Mouse (Mus musculus) layer of hippocampus, postnatal 10 days (tissue): Measurements from ENCODE around the gene Tfam. TPM values are rescaled to one million over a fixed set of nuclear protein-coding genes. Genes with fewer than 3 reads are reported as not detected.

Experiments used
- DNase-seq, 2 experiments: peaks; one replicate each; pipeline ENCODE4 v3.0.0; 2021; ENCODE audit warnings: low spot score in 2 of 2
- long read RNA-seq: library from polyadenylated mRNA; stranded (forward); transcript quantifications from one replicate; pipeline ENCODE4 v2.0.0, GENCODE M21; 2023
- total RNA-seq, 2 experiments: library from RNA; stranded (reverse); gene quantifications; 2 replicates each; pipeline ENCODE4 v1.2.3; 2021

Gene Tfam
- 10 to 100 TPM; 40.7 to 47.3 TPM for total RNA-seq
- long read RNA-seq, full-length matches to known transcripts, result 18 of 20 reads
- long read RNA-seq, partial matches to known transcripts, result 0 of 20 reads
- long read RNA-seq, other reads (novel, unspliced or antisense), result 2 of 20 reads

GRCm38 (mm10) chr10:71238240-71238554 is at the start of gene Tfam:
Gene Tfam, minus strand, starts transcription at chr10:71238280.
- no peak for DNase-seq

DNA sequence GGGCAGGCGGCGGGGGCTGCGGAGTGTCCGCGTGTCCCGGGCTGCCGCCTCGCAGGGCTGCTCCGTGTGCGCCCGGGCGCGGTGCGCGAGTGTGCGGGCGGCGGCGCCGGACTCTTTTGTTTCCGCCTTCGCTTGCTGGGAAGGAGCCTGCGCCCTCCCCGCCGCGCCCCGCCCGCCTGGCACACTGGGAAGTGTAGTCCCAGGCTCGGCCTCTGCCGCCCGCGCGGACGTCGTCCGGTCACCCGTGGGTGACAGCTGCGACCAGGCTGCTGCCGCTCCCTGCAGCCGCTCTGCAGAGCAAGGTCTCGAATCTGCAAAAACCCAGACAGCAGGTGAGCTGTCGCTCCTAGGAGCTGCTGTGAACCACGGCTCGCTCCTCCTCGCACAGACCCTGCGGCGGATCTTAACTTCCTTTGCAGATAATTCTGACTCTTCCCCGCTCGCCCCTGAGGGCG is 47.1 kb upstream of the Tfam start, which contains the start of gene Ube2d1:
Ube2d1 (minus strand) TSS at position 137 of the 455 bp plus-strand sequence.
- DNase-seq, result peak; percentile 83 to 90

GRCm38 (mm10) chr10:71284511-71285125 is 46.5 kb upstream of the Tfam start:
- DNase-seq, result no peak

DNA sequence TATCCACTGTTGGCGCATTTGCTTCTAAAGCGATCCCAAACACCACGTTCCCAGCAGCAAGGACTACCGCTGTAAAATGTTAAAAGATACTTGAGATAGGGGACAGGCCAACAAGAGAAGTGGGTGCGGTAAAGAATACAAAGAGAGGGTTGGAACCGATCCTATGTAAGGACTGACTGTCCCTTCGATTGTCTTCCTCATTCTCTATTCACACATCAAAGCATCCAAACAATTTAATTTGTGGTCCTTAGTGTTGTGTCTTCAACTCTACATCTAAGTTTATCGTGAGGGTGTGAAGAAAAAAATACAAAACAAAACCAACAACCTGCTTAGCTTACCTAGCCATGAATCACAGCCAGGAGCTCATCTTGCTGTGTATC is 46.0 kb upstream of the Tfam start:
- no peak for DNase-seq

DNA sequence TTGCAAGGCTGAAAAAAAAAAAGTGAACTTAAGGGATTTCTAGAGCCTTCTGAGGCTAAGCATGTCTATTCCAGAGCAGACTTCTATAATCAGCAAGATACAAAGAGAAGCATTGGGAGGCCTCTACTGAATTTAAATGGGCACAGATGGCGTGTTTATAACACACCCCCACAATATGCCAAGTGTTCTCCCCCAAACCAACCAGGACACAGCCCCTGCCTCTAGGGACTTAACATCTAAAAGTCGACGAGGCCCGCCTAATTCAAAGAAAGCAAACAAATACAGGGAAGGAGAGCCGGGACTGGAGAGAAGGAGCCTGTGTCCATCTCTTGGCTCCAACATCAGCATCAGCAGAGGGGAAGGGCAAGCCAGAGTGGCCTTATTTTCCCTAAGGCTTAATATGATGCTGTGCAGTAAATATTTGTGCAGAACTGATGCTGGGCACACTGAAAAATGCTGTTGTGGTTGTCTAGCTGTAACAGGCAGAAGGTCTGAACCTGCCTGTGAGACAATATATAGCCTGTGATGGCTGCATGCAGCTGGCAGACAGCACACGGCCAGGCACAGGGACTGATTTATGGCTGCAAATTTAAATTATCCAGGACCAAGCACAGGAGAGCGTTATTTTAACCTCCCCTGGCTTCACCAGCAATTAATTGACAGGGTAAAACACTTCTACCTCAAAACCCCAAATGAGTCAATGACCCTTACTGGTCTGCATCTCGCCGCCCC is 35.1 kb upstream of the Tfam start:
- peak; percentile 23 to 45 for DNase-seq

- no peak for DNase-seq
These were observed 29.9 kb upstream of the Tfam start for GRCm38 (mm10) chr10:71267973-71268372.

- no peak for DNase-seq
These were observed 29.4 kb upstream of the Tfam start for GRCm38 (mm10) chr10:71267511-71267910.

DNA sequence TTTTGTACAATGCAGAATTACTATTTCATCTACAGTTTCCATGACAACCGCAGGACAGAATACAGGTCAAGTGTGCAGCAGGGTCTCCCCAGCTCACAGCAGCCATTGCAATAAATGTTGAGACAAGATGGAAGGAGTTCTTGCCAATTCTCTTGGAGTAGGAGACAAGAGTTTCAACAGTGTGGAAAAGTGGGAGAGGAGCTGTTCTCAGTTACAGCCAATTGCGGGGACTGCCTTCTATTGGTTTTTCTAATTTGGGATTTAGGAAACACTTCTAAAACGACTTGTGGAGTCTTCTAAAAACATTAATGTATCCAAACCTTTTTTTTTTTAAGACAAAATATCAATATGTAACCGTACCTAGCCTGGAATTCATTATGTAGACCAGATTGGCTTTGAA is 27.0 kb upstream of the Tfam start:
- DNase-seq, result no peak

- DNase-seq, result no peak
These were observed 23.6 kb upstream of the Tfam start for GRCm38 (mm10) chr10:71261637-71262036.

DNA sequence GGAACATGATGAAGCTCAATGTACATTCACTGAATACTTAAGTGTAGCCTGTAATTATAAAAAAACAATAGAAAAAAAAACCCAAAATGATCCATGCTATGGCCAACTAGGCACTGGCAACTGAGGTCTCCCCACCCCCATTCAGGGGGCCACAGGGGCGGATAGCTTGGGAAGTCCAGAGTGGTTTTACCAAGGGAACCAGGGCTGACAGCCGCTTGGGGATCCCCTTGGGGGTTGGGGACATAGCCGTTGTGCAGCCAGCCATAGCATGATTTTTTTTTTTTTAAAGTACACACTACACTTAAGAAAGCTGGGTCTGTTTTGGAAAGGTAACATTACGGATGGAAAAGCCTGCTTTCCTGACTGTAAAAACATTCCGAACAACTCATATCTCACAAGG is 20.9 kb upstream of the Tfam start:
- DNase-seq, result no peak

DNA sequence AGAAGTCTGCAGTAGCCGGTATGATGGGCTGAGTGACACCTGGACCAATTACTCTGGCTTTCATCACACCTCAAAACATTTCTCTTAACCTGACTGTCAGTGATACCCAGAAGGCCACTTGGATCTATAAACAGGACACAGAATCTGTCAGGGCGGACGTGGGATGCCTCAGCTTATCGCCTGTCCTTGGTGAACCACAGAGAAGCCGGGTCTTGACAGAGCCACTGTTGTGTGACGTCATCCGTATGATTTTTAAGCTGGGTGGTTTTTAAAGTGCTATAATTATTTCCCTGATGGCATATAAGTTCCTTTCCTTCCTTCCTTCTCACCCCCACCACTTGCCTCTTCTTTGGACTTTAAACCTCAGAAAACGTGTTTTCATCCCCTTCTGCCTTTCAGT is 20.4 kb upstream of the Tfam start:
- no peak for DNase-seq

- DNase-seq, result no peak
These were observed 15.1 kb upstream of the Tfam start for GRCm38 (mm10) chr10:71253147-71253546.

DNA sequence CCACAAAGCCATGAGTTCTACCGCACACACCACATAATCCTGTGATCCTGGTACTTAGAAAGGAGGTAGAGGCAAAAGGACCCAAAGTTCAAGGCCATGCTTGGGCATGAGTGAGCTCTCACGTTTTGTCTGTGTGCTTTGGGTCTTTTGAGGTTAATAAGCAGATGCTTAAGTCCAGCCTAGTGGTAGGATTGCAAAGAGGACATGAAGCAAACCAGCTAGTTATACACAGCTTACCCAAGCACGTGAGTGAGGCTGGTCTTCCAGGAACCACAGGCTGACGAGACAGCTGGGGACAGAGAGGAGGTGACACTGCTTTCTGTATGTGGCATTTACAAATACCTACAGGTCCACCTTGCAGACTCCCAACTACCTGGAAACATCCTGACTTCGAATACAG is 14.3 kb upstream of the Tfam start:
- no peak for DNase-seq

DNA sequence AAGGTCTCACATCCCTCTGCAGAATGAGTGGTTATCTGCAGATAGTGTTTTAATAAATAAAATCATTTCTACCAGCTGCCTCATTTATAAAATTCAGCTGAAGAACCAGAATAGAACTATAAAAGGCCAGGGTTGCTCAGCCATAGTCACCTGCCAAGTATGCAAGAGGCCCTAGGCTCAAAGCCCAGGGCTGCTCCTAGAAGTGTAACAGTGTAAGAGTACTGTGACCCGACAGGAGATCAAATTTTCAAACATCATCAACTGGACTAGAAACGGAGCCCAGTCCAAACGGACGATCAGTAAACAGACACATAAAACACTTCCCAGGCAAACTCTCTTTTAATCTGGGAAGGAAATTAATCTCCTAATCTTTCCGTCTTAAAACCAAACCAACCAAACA is 13.8 kb upstream of the Tfam start:
- DNase-seq, result no peak

- DNase-seq, result no peak
These were observed 13.2 kb upstream of the Tfam start for GRCm38 (mm10) chr10:71251256-71251655.

DNA sequence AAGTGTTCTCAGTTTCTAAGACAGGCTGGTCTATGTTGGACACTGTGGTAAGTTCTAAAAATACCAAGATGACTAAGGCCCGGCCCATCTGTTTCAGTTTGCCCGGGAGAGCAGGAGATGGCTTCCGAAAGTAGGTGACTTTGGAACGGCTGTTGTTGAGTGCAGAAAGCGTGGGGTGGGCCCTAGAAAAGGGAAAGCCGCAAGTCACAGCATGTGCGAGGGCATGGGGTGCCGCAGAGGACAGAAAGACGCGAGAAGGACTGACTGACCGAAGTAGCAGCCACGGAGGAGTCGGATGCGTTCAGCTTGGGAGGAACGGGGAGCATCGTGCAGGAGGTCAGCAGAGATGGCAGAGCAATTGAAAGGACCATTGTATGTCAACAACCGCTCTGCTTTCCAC is 12.4 kb upstream of the Tfam start:
- peak in 1 of 2 experiments; percentile 36 for DNase-seq

DNA sequence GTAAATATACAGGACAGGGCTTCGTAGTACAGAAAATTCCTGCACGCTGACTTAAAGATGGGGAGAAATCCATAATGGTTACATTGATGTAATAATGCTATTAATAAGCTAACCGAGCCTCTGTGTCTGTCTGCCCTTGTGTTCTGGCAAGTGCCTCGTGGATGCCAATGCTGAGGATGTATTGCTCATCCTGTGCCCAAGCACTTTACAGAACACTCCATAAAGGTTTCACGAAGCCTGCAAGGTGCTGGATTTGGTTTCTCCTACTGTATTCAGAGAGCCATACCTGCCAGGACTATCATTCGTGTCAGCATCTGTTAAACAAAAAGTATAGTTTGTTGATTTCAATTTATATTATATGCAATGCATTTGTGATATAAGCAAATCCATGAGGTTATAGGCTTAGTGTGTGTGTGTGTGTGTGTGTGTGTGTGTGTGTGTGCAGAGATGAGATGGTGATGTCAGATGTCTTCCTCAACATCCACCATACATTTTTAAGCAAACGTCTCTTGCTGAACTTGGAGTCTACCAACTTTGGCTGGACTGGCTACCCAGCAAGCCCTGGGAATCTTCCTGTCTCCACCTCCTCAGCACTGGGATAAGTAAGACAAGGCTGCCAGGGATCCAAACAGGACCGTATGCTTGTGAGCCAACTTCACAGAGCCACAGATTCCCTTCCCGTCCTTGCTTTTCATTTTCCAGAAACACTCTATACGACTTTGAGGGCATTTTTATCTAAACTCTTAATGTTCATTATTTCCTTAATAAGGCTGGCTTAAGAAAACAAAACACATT is 11.2 kb upstream of the Tfam start:
- DNase-seq, result no peak

GRCm38 (mm10) chr10:71246956-71247355 is 8.9 kb upstream of the Tfam start:
- DNase-seq, result no peak

- DNase-seq, result no peak
These were observed 1.5 kb upstream of the Tfam start for GRCm38 (mm10) chr10:71239479-71240120.

DNA sequence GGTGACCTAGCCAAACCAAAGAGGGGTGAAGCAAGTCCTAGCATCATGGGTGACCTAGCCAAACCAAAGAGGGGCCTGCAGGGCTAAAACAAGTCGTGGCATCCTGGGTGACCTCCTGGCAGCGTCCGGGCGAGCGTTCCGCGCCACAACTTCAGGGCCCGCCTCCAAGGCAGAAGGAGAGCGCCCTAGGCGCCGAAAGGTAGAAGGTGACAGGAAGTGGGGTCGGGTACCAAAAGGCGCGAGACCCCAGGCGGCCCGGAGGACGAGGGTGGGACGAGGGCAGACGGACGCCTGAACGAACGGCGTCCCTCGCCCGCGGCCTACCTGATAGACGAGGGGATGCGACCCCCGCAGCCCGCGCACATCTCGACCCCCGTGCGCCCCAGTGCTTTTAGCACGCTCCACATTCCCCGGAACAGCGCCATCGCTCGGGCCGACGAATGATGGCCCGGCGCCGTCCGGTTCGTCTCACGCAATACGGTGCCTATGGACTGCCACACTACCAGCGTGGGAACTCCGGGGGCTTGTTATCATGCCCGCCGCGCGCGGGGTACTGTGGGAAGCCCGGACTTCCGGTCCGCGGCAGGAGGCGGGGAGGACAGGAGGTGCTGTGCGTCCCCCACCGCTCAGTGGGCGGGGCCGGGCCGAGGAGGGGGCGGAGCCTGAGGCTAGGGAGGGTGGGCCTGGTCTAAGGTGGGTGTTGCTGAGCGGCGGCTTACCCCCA is 402 bp downstream of the Tfam start:
- DNase-seq, result peak; percentile 94 to 97

GRCm38 (mm10) chr10:71234071-71234470 is 4.0 kb downstream of the Tfam start:
- no peak for DNase-seq
